In the genomic region with DNA sequence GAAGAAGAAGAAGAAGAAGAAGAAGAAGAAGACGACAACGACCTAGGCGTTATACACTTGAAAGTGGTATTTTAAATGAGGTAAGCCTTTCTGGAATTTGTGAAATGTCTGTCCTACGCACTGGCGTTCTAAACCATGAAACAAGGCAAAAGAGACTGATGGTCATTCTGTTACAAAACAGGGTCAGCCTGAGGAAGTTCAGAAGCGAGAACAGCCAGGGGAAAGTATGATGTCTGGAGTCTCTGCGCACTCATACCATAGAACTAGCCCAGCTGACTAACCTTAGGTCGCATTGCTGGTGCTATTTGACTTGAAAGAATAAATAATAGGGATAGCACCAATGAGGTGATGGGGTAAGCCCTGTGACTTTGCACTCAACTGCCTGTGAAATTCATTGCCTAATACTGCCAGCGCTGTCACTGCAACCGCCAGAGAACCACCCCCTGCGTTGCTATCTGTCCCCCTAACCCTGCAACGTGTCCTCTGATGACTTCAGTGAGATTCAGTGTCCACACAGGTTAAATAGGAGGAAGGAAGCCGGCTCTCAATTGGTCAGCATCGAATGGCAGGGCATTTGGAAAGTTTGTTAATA, we compare ENCODE assay signal across 1 mouse cellular context.
TF ChIP-seq lines count a peak whose summit lies in the region.

No protein-coding gene starts in this region.

TF ChIP-seq in MEL, 35 proteins besides CTCF, POLR2A, EP300 and RAD21 (continued from another document):
- TF ChIP-seq HCFC1 (IDR thresholded peaks at IDR 0.05; ENCODE audit: low read depth, low read length) (no peak; the same call in 1 of the 2 replicates), NELFE (IDR thresholded peaks at IDR 0.05; ENCODE audit: low read depth, low read length) (peak; percentile 6; the same call in 1 of the 2 replicates), TCF12 (IDR thresholded peaks at IDR 0.05; ENCODE audit: low read depth, low read length) (0 out of 2 replicates have a peak, but pooled peaks have one; percentile 46)
